Mouse (Mus musculus): ENCODE data around the gene Pced1a. TPM values are rescaled to one million over a fixed set of nuclear protein-coding genes. Genes with fewer than 3 reads are reported as not detected.
A peak's percentile ranks its signal among the peaks of the same experiment; 100 is the strongest.

Pced1a gene
- polyA plus RNA-seq (2012; ENCODE audit: insufficient read depth, insufficient read length, missing spikeins), result 14.1 and 15.7 TPM in 2 replicates

- Histone ChIP-seq H3K4me3 (ENCODE audit: insufficient read depth, low read length) (peak within 1 kb of the TSS; percentile 96), H3K27ac (ENCODE audit: insufficient read depth, low read depth, low read length) (peak within 1 kb of the TSS; percentile 86), H3K4me1 (ENCODE audit: control insufficient read depth, insufficient read depth, low read length) (peaks cover 23% of the 10 kb centered on the region)
- TF ChIP-seq CTCF (IDR thresholded peaks at IDR 0.05; ENCODE audit: low read depth, low read length) (no peak), POLR2A (IDR thresholded peaks at IDR 0.05; ENCODE audit: borderline replicate concordance, low read depth, low read length) (no peak)
Observed at GRCm38 (mm10) chr2:130424126-130424853, at the start of gene Pced1a, which contains the start of gene Vps16. Pced1a (minus strand) TSS chr2:130424701. Vps16 (plus strand) TSS chr2:130424339.

GRCm38 (mm10) chr2:130472908-130473510 lies 48.5 kb upstream of the Pced1a start:
- Histone ChIP-seq H3K4me1 (ENCODE audit: control insufficient read depth, insufficient read depth, low read length) (peaks cover 49% of the 10 kb centered on the region), H3K4me3 (ENCODE audit: insufficient read depth, low read length) (peak overlapping the region; percentile 49), H3K27ac (ENCODE audit: insufficient read depth, low read depth, low read length) (peak overlapping the region; percentile 89)
- TF ChIP-seq CTCF (IDR thresholded peaks at IDR 0.05; ENCODE audit: low read depth, low read length) (no peak), POLR2A (IDR thresholded peaks at IDR 0.05; ENCODE audit: borderline replicate concordance, low read depth, low read length) (no peak)

GRCm38 (mm10) chr2:130469935-130470334 lies 45.4 kb upstream of the Pced1a start:
- no peak for TF ChIP-seq POLR2A (IDR thresholded peaks at IDR 0.05; ENCODE audit: borderline replicate concordance, low read depth, low read length)
- no peak for TF ChIP-seq CTCF (IDR thresholded peaks at IDR 0.05; ENCODE audit: low read depth, low read length)
- Histone ChIP-seq H3K27ac (ENCODE audit: insufficient read depth, low read depth, low read length) (no peak overlapping the region), H3K4me3 (ENCODE audit: insufficient read depth, low read length) (no peak overlapping the region), H3K4me1 (ENCODE audit: control insufficient read depth, insufficient read depth, low read length) (peaks cover 39% of the 10 kb centered on the region)

GRCm38 (mm10) chr2:130469366-130469765 lies 44.9 kb upstream of the Pced1a start:
- H3K4me1 ChIP-seq (ENCODE audit: control insufficient read depth, insufficient read depth, low read length), result peaks cover 41% of the 10 kb centered on the region
- H3K27ac ChIP-seq (ENCODE audit: insufficient read depth, low read depth, low read length), result no peak overlapping the region
- TF ChIP-seq CTCF (IDR thresholded peaks at IDR 0.05; ENCODE audit: low read depth, low read length) (no peak), POLR2A (IDR thresholded peaks at IDR 0.05; ENCODE audit: borderline replicate concordance, low read depth, low read length) (no peak)
- H3K4me3 ChIP-seq (ENCODE audit: insufficient read depth, low read length), result no peak overlapping the region

GRCm38 (mm10) chr2:130466438-130466837 lies 41.9 kb upstream of the Pced1a start:
- H3K4me3 ChIP-seq (ENCODE audit: insufficient read depth, low read length), result no peak overlapping the region
- H3K4me1 ChIP-seq (ENCODE audit: control insufficient read depth, insufficient read depth, low read length), result peaks cover 34% of the 10 kb centered on the region
- TF ChIP-seq CTCF (IDR thresholded peaks at IDR 0.05; ENCODE audit: low read depth, low read length) (no peak), POLR2A (IDR thresholded peaks at IDR 0.05; ENCODE audit: borderline replicate concordance, low read depth, low read length) (no peak)
- H3K27ac ChIP-seq (ENCODE audit: insufficient read depth, low read depth, low read length), result no peak overlapping the region

GRCm38 (mm10) chr2:130461287-130462071 lies 37.0 kb upstream of the Pced1a start:
- Histone ChIP-seq H3K4me1 (ENCODE audit: control insufficient read depth, insufficient read depth, low read length) (peaks cover 27% of the 10 kb centered on the region), H3K4me3 (ENCODE audit: insufficient read depth, low read length) (no peak overlapping the region), H3K27ac (ENCODE audit: insufficient read depth, low read depth, low read length) (no peak overlapping the region)
- no peak for TF ChIP-seq CTCF (IDR thresholded peaks at IDR 0.05; ENCODE audit: low read depth, low read length)
- TF ChIP-seq POLR2A (IDR thresholded peaks at IDR 0.05; ENCODE audit: borderline replicate concordance, low read depth, low read length), result no peak

GRCm38 (mm10) chr2:130459576-130459975 lies 35.1 kb upstream of the Pced1a start:
- no peak overlapping the region for H3K4me3 ChIP-seq (ENCODE audit: insufficient read depth, low read length)

GRCm38 (mm10) chr2:130457871-130458270 lies 33.4 kb upstream of the Pced1a start:
- H3K27ac ChIP-seq (ENCODE audit: insufficient read depth, low read depth, low read length), result no peak overlapping the region
- TF ChIP-seq POLR2A (IDR thresholded peaks at IDR 0.05; ENCODE audit: borderline replicate concordance, low read depth, low read length), result no peak
- no peak for TF ChIP-seq CTCF (IDR thresholded peaks at IDR 0.05; ENCODE audit: low read depth, low read length)
- H3K4me3 ChIP-seq (ENCODE audit: insufficient read depth, low read length), result no peak overlapping the region
- H3K4me1 ChIP-seq (ENCODE audit: control insufficient read depth, insufficient read depth, low read length), result peaks cover 35% of the 10 kb centered on the region

More at GRCm38 (mm10) chr2:130459576-130459975, 35.1 kb upstream of the Pced1a start:
- H3K27ac ChIP-seq (ENCODE audit: insufficient read depth, low read depth, low read length), result no peak overlapping the region
- TF ChIP-seq CTCF (IDR thresholded peaks at IDR 0.05; ENCODE audit: low read depth, low read length), result no peak
- no peak for TF ChIP-seq POLR2A (IDR thresholded peaks at IDR 0.05; ENCODE audit: borderline replicate concordance, low read depth, low read length)
- H3K4me1 ChIP-seq (ENCODE audit: control insufficient read depth, insufficient read depth, low read length), result peaks cover 28% of the 10 kb centered on the region

- Histone ChIP-seq H3K4me1 (ENCODE audit: control insufficient read depth, insufficient read depth, low read length) (peaks cover 30% of the 10 kb centered on the region), H3K27ac (ENCODE audit: insufficient read depth, low read depth, low read length) (no peak overlapping the region), H3K4me3 (ENCODE audit: insufficient read depth, low read length) (no peak overlapping the region)
- TF ChIP-seq POLR2A (IDR thresholded peaks at IDR 0.05; ENCODE audit: borderline replicate concordance, low read depth, low read length) (no peak), CTCF (IDR thresholded peaks at IDR 0.05; ENCODE audit: low read depth, low read length) (no peak)
Observed at GRCm38 (mm10) chr2:130454748-130455370, 30.4 kb upstream of the Pced1a start.

Data from bone marrow macrophage, adult 2 months (primary cell).